Mouse (Mus musculus): Measurements from ENCODE around the gene Syne1. TPM values are rescaled to one million over a fixed set of nuclear protein-coding genes. Genes with fewer than 3 reads are reported as not detected.
A peak's percentile ranks its signal among the peaks of the same experiment; 100 is the strongest.

The Syne1 gene
- total RNA-seq, 2 experiments from 2014 or later = 54.5 to 67.7 TPM

DNA sequence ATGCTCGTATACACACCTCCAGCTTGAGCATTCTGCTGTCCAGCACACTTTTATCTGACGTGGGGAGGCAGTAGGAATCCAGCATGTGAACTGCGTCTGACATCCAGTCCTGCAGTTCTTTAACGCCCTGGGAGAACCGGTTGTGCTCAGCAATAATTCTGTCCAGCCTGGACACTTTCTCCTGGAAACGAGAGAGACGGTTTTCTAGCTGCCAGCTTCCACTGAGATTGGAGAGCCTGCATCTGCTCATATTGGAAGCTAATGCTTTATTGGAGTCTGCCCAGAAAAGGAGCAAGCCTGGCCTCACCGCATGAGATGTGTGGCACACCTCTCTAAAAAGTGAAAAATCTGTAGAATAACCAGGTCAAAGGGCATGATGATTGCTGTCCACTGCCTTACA, 288.6 kb downstream of the Syne1 start:
- intact Hi-C loops (cut with DNase I) = no loop called here
- TF ChIP-seq CTCF (IDR thresholded peaks at IDR 0.05) = no peak
- H3K27ac ChIP-seq = 0 out of 2 replicates have a peak overlapping the region, but pooled peaks have one; percentile 28
- H3K4me3 ChIP-seq = no peak overlapping the region
- peak; percentile 30 for DNase-seq

DNA sequence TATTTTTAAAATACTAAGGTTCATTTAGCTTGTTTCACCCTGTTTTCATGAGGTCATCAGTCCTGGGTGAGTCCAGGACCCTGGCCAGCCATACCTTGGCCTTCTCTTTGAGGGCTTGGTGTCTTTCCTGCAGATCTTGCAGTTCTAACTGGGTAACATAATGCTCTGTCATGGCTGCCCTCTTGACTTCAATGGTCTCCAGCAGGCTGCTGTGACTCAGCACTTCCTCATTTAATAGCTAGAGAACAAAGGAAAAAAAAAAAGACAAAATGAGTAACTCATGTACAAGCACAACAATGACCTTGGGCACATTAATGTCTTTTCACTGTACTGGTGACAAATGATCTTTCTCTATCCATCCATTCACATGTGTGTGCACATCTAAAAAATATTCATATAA, 294.6 kb downstream of the Syne1 start:
- intact Hi-C loops (cut with DNase I) = no loop called here
- TF ChIP-seq CTCF (IDR thresholded peaks at IDR 0.05) = no peak

DNA sequence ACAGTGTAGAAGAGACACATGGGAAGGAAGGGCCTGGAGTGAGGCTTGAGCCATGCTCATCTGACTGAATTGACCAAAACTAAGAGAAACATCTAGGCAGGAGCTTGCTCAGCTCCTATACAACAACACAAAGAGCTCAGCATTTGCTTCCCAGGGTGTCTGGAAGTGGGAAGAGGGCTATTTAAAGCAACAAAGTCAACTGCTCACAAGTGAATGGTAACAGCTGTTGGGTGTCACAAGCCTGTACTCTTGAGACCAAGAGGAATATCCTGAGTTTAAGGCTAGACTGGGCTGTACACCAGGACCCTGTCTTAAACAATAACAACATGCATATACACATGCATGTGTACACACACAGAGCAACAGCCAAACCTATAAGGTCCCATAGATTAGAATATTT, 297.5 kb downstream of the Syne1 start:
- DNase-seq = no peak
- intact Hi-C loops (cut with DNase I) = no loop called here
- Histone ChIP-seq H3K27ac (no peak overlapping the region), H3K4me3 (no peak overlapping the region)
- no peak for TF ChIP-seq CTCF (IDR thresholded peaks at IDR 0.05)

More for the DNA sequence above, 294.6 kb downstream of the Syne1 start:
- H3K4me3 ChIP-seq = no peak overlapping the region
- H3K27ac ChIP-seq = no peak overlapping the region
- DNase-seq = no peak

DNA sequence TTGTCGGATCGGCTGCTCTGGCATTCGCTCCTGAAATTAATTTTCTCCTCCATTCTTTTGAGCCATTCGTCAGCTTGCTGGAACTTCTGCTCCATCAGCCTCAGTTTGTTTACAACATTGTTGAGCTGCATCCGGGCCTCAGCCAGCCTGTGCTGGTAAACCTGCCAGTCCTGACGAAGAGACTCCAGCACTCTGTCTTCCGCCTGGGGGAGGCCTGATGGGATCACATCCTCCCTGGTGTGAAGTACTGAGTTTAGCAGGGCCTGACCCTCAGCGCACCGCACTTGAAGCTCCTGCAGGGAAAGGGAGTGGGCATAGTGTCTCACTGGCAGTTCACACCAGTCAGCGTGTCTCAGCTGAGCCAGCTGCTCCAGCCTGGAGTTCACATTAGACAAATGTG, 300.6 kb downstream of the Syne1 start:
- intact Hi-C loops (cut with DNase I) = no loop called here

DNA sequence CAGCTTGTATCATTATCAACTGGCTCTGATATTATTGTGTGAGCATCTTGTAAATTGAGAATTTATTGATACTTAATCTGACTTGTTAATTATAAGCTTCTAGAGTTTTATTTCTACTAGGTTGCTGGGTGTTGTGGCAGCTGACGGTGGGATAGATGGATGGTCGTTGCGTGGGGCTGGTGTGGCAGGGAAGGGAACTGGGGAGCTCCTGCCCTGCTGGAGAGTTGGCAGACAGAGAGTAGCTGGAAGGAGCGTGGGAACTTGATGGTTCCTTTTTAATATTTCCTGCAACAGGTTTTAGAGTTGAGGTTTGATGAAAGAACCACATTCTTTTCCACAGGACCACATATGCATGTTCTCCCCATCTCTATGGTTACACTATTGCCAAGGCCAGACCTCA, 311.6 kb downstream of the Syne1 start:
- Histone ChIP-seq H3K4me3 (no peak overlapping the region), H3K27ac (no peak overlapping the region)
- TF ChIP-seq CTCF (IDR thresholded peaks at IDR 0.05) = no peak
- no peak for DNase-seq
- intact Hi-C loops (cut with DNase I) = no loop called here

More for the DNA sequence above, 300.6 kb downstream of the Syne1 start:
- no peak overlapping the region for H3K27ac ChIP-seq
- no peak for DNase-seq
- no peak overlapping the region for H3K4me3 ChIP-seq
- TF ChIP-seq CTCF (IDR thresholded peaks at IDR 0.05) = no peak

DNA sequence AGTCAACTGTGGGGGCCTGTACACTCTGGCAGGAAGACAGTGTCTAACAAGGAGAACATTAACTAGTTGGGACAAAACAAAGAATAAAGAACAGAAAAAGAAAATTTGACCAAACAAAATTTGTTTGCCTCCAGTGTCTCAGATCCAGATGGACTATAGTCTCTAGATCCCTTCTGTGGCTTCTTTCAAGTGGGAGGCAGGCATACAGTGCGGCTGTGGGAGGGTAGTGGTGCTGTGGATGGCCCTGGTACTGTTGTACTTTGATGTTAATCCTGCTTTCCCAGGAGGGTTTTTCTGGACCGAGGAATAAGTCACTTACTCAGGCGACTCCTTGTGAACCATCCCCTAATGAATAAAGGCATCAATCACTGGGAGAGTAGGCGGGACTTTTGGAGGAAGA, 314.4 kb downstream of the Syne1 start:
- intact Hi-C loops (cut with DNase I) = no loop called here
- DNase-seq = no peak

DNA sequence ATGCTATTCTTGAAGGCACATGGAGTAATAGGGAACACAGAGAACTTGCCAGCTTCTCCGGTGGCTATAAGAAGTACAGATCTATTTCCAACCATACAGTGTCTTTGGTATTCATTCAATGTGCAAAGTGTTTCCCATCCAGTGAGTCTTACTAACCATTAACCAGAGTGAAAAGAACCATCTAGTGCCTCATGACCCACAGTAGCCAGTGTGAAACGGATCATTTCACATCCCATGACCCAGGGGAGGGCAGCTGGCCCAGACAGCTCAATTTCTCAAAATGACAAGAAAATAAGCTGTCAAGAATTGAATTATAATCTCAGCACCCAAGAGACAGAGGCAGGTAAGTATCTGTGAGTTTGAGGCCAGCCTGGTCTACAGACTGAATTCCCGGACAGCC, 315.1 kb downstream of the Syne1 start:
- peak; percentile 33 for DNase-seq
- no peak overlapping the region for H3K27ac ChIP-seq
- no peak overlapping the region for H3K4me3 ChIP-seq
- no peak for TF ChIP-seq CTCF (IDR thresholded peaks at IDR 0.05)
- intact Hi-C loops (cut with DNase I) = no loop called here

More for the DNA sequence above, 314.4 kb downstream of the Syne1 start:
- H3K4me3 ChIP-seq = no peak overlapping the region
- no peak overlapping the region for H3K27ac ChIP-seq
- TF ChIP-seq CTCF (IDR thresholded peaks at IDR 0.05) = no peak

DNA sequence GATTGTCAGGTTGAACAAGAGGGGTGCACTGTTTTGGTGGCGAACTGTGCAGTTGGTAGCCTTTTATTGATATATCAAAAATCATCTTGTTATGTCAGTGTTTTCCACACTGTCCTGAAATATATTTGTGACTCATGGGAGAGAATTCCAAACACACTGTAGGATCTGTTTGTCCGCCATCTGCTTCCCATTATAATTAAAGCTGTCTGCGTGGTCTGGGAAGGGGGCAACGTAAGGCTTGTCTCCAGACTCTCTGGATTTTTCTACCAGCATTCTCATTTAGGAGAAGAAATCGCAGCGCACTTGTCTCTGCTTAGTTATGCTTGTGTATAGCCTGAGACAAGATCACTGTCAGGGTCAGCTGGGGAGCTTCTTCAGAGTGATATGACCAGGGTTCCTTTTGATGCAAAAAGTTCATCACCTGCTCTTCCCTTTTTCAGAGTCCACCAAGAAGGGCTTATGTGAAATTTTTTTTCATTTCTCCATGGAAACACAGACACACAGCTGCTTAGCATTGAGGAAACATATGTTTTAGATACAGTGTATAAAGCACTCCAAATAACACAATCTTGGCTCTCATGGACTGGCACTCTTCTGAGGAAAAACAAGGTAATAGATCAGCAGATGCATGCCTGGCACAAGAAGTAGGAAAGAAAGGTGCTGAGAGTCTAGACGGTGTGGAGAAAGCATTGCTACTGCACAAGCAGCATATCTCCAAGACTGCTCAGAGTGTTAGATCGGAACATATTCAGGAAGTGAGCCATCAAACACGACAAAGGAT, 316.4 kb downstream of the Syne1 start:
- DNase-seq = no peak
- no peak overlapping the region for H3K4me3 ChIP-seq
- H3K27ac ChIP-seq = no peak overlapping the region
- intact Hi-C loops (cut with DNase I) = no loop called here
- no peak for TF ChIP-seq CTCF (IDR thresholded peaks at IDR 0.05)

DNA sequence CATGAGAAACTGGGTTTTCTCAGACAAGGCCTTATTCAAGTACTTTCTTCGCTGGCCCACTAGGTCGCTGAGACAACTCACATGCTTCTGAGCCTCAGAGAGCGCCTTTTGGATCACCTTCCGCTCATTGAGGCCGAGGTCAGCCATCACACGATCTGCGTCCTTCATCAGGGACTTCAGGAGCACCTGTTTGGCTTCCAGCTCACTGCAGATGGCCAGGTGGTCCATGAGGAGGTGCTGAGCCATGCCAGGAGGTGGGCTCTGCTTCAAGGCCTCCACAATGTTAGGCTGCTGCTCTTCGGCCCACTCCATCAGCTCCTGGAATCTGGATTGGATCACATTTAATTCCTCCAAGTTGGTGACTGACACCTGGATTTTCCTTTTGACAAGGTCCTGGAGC, 322.2 kb downstream of the Syne1 start:
- Histone ChIP-seq H3K4me3 (no peak overlapping the region), H3K27ac (no peak overlapping the region)
- DNase-seq = no peak
- intact Hi-C loops (cut with DNase I) = no loop called here
- no peak for TF ChIP-seq CTCF (IDR thresholded peaks at IDR 0.05)

DNA sequence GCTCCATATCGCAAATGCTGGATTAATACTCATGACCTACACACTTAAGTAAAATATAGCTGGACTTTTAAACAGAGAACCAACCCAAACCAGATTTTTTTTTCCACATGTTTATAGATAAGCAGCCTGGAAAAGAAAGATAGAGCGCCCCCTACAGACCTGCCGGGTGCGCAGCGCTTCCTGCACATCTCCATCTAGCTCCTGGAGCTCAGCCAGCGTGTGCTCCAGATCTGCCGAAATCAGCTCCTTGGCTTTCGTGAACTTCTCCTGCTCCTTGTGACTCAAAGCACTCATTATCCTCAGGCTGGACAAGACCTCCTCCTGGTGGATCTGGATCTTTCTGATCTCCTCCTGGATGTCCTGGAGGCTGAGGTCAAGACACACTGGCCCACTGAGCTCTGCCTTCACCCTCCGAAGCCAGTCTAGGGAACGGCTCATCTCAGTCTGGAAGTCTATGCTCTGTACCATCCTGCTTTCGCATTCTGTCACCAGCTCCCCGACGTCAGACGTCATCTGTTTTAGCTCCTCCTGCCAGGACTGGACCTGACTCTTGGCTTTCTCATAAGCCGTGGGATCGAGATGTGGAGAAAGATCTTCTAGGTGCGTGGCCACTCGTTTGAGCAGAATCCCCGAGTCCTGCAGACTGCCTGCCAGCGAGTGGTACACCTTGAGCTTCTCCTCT, 323.7 kb downstream of the Syne1 start:
- no peak overlapping the region for H3K4me3 ChIP-seq
- intact Hi-C loops (cut with DNase I) = no loop called here
- no peak overlapping the region for H3K27ac ChIP-seq
- peak; percentile 64 for DNase-seq
- TF ChIP-seq CTCF (IDR thresholded peaks at IDR 0.05) = peak; percentile 63

DNA sequence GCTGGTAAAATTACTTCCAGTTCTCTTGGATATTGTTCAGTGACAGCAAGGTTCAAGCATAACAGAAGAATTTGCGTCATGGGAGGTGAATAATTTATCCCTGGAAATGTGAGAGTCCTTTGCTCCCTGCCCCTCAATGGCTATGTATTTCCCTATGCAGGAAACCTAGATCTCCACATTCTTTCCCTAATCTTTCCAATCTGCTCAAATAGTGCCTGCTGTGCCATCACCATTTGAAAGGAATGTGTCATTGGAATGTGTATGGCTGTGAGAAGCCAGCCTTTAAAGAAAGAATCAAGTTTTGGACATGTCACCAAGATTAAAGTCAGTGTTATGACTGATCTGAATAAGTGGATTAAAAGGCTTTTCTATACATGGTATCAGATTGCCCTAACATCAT, 335.3 kb downstream of the Syne1 start:
- intact Hi-C loops (cut with DNase I) = no loop called here
- Histone ChIP-seq H3K4me3 (no peak overlapping the region), H3K27ac (no peak overlapping the region)
- no peak for DNase-seq
- TF ChIP-seq CTCF (IDR thresholded peaks at IDR 0.05) = no peak

DNA sequence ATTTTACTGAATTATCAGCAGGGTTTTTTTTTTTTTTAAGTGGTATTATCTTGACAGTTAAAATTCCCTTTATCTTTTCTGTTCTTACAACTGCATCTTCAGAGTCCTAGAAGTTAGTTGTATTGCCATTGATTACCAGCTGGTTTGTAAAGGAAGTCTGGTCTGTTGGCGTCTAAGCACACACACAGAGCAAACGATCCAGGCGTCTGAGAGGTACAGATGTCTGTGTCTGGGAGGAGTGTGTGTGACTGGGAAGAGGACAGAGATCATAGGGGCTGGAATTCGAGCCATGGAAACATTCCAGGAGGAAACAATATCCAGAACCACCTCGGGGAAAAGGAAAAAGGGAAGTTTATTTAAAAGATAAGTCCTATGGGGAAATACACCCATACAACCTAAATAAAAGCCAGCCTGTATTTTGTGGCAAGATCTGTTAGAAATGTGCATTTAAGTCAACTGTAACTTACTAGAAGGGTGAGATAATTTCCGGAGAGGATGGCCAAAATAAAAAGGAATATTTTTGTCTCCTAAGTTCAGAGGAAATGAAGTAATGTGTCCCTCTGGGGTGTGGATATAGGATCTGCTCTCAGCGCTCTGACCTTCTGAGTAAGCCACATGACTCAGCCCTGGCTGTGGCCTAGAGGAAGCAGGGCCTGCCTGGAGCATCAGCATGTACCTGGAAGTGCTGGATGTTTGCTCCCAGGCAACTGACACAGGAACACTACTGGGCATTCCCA, 343.2 kb downstream of the Syne1 start:
- intact Hi-C loops (cut with DNase I) = no loop called here
- no peak overlapping the region for H3K4me3 ChIP-seq
- peak overlapping the region; percentile 80 for H3K27ac ChIP-seq
- peak; percentile 69 for DNase-seq
- no peak for TF ChIP-seq CTCF (IDR thresholded peaks at IDR 0.05)

DNA sequence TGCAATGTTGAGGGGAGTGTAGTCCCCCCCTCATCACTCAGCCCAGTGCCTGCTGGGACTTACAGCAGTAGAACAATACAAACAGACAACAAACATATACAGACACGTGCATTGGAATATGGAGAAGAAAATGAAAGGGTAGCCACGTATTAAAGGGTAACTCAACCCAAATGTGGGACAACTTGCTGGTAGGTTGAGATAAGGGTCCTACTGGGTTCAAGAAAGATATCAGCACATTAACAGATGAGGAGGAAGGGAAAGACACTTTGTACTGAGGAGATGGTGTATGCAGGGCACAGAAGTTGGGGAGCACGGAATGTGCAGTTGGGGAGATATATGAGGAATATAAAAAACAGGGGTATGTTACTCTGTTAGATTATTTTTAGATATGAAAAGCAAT, 345.3 kb downstream of the Syne1 start:
- DNase-seq = no peak
- intact Hi-C loops (cut with DNase I) = no loop called here
- Histone ChIP-seq H3K4me3 (no peak overlapping the region), H3K27ac (no peak overlapping the region)
- no peak for TF ChIP-seq CTCF (IDR thresholded peaks at IDR 0.05)
